Mouse (Mus musculus) liver, postnatal 0 days (tissue): ENCODE measurements at regions not wholly inside any gene's neighbourhood (a gene's known extent, or its start where the extent isn't known, plus 50 kb on each side); places are given as distances from the start of the nearest gene placed in this dataset.

Experiments
- ATAC-seq: fragments of 200-750 bp; cut with Nextera tagmentation; 2 replicates; pipeline ENCODE4 v1.8.0; 2017; ENCODE audit warnings: mild to moderate bottlenecking, moderate library complexity
- DNase-seq: peaks from one replicate; pipeline ENCODE4 v3.0.0-alpha.2; 2016
- H3K27ac ChIP-seq: fragments of 300-500 bp; sonication (generic); 2 replicates; pipeline ENCODE4 v1.5.1; 2014; ENCODE audit warnings: antibody characterized with exemption, moderate library complexity, mild to moderate bottlenecking, low read depth
- H3K27me3 ChIP-seq: fragments of 300-500 bp; sonication (generic); 2 replicates; pipeline ENCODE4 v1.6.1; 2014; ENCODE audit warnings: low read length, control low read depth, mixed read lengths; ENCODE audit not compliant: insufficient read depth
- H3K36me3 ChIP-seq: fragments of 300-500 bp; sonication (generic); replicated peaks from 2 replicates; pipeline ENCODE4 v1.6.1; 2014; ENCODE audit warnings: mild to moderate bottlenecking, control low read depth, low read length, moderate library complexity, mixed read lengths; ENCODE audit not compliant: insufficient read depth
- H3K4me1 ChIP-seq: fragments of 300-500 bp; sonication (generic); 2 replicates; pipeline ENCODE4 v1.6.1; 2014; ENCODE audit warnings: antibody characterized with exemption, mild to moderate bottlenecking, control low read depth; ENCODE audit not compliant: insufficient read depth
- H3K4me2 ChIP-seq: fragments of 300-500 bp; sonication (generic); 2 replicates; pipeline ENCODE4 v1.6.1; 2014; ENCODE audit warnings: low read depth, mild to moderate bottlenecking, low read length, moderate library complexity, mixed read lengths
- H3K4me3 ChIP-seq: fragments of 300-500 bp; sonication (generic); 2 replicates; pipeline ENCODE4 v1.5.1; 2014; ENCODE audit warnings: low read depth, low read length
- H3K9ac ChIP-seq: fragments of 300-500 bp; sonication (generic); replicated peaks from 2 replicates; pipeline ENCODE4 v1.6.1; 2014; ENCODE audit warnings: mild to moderate bottlenecking, moderate library complexity
- H3K9me3 ChIP-seq: fragments of 300-500 bp; sonication (generic); 2 replicates; pipeline ENCODE4 v1.6.1; 2016; ENCODE audit warnings: mild to moderate bottlenecking, control low read depth, low read length, mixed read lengths
- CTCF ChIP-seq: sonication (generic); IDR thresholded peaks from 2 replicates; pipeline ENCODE4 v1.5.1; 2016; ENCODE audit warnings: antibody characterized with exemption, low read depth
- EP300 ChIP-seq: IDR thresholded peaks from 2 replicates; pipeline ENCODE4 v1.6.1; 2016; ENCODE audit warnings: antibody characterized with exemption, low read depth, mild to moderate bottlenecking
- WGBS: fragments of 180-500 bp; shearing (Covaris S2); extraction: QIAGEN DNeasy Blood & Tissue Kit; methylation state at CpG from one replicate; pipeline ENCODE4 v1.1.7; 2014; ENCODE audit not compliant: insufficient replicate concordance; 5-methylcytosine and 5-hydroxymethylcytosine counted together

GRCm38 (mm10) chr3:64898610-64899009, 54.0 kb upstream of the Vmn2r7 start:
- TF ChIP-seq EP300 (no peak), CTCF (no peak)
- Histone ChIP-seq H3K9ac (no peak overlapping the region), H3K27ac (no peak overlapping the region), H3K36me3 (no peaks in the 10 kb centered on the region), H3K9me3 (no peaks in the 10 kb centered on the region), H3K4me3 (no peak overlapping the region), H3K4me2 (no peak overlapping the region), H3K27me3 (no peaks in the 10 kb centered on the region), H3K4me1 (no peaks in the 10 kb centered on the region)
- DNase-seq, result no peak
- ATAC-seq, result no peak
- 45% methylated on average over 2 of the region's 2 CpGs for WGBS

- Histone ChIP-seq H3K4me3 (no peak overlapping the region), H3K27ac (no peak overlapping the region), H3K4me2 (no peak overlapping the region), H3K36me3 (no peaks in the 10 kb centered on the region), H3K4me1 (no peaks in the 10 kb centered on the region), H3K9me3 (no peaks in the 10 kb centered on the region), H3K27me3 (no peaks in the 10 kb centered on the region), H3K9ac (no peak overlapping the region)
- 22% methylated on average over 2 of the region's 2 CpGs for WGBS
- ATAC-seq, result peak; percentile 49; the same call in 1 of the 2 replicates
- TF ChIP-seq EP300 (no peak), CTCF (no peak)
- DNase-seq, result no peak
These were observed 56.8 kb upstream of the Vmn2r7 start for GRCm38 (mm10) chr3:64901317-64901892.

DNA sequence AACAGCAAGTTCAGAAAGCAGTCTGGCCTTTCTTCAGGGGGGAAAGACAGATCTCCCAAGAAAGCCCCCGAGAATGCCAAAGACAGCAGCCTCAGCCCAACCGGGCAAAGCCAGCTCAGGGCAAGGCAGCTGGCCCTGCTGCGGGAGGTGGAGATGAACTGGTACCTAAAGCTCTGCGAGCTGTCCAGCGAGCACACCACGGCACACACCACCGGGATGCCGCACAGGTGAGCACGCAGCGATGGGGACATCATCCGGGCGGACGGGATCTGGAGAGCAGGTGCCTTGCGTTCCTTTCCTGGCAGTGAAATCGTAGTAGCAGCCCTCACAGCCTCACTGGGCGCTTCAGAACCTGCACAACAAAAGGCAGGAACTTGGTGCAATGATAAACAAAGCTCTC, 104.7 kb upstream of the Vmn2r7 start:
- Histone ChIP-seq H3K4me2 (no peak overlapping the region), H3K27ac (no peak overlapping the region), H3K9me3 (no peaks in the 10 kb centered on the region)

DNA sequence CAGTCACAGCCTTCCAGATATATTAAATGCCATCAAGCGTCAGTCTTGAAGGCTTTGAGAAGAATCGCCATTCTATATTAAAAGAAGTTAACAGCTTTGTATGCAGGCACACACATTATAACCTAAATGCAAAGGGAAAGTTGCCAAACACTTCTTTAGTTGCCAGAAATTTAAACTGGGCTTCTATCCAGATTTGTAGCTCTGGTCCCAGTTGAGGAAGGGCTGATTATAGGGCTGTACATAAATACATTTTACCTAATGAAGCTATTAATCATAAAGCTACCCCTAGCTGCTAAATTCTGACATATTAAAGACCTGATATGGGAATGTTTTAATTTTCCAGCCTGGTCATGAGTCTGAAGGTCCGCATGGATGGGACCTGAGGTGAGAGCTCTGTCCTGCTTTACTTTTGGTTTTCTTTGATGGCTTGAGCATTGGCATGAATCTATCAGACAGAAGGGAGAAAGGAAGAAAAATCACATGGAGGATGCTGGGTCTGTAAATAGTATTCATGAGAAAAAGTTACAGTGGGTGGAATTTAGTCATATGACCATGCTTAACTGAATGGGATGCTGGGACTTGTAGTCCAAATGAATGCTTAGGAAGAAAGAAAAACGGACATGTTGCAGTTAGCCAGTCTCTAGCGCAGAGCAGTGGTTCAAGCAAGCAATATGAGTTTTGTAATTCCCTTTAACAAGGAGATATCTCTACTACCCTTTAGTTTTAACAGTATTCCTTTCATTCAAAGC, 120.3 kb upstream of the Vmn2r7 start:
- no peak for DNase-seq
- no peak for TF ChIP-seq EP300
- no peak for TF ChIP-seq CTCF
- no peaks in the 10 kb centered on the region for H3K36me3 ChIP-seq
- no peak overlapping the region for H3K27ac ChIP-seq
- H3K4me3 ChIP-seq, result no peak overlapping the region
- no peak overlapping the region for H3K4me2 ChIP-seq
- H3K4me1 ChIP-seq, result no peaks in the 10 kb centered on the region
- no peaks in the 10 kb centered on the region for H3K9me3 ChIP-seq
- ATAC-seq, result no peak
- WGBS, result 65% methylated on average over 5 of the region's 5 CpGs
- no peak overlapping the region for H3K9ac ChIP-seq
- no peaks in the 10 kb centered on the region for H3K27me3 ChIP-seq

More for the DNA sequence above, 104.7 kb upstream of the Vmn2r7 start:
- WGBS, result 16% methylated on average over 16 of the region's 16 CpGs
- no peak for DNase-seq
- no peaks in the 10 kb centered on the region for H3K36me3 ChIP-seq
- no peak for ATAC-seq
- H3K27me3 ChIP-seq, result peaks cover 3% of the 10 kb centered on the region; the same call in 1 of the 2 replicates
- no peak overlapping the region for H3K9ac ChIP-seq
- TF ChIP-seq EP300, result no peak
- TF ChIP-seq CTCF, result no peak
- no peak overlapping the region for H3K4me3 ChIP-seq
- H3K4me1 ChIP-seq, result no peaks in the 10 kb centered on the region

DNA sequence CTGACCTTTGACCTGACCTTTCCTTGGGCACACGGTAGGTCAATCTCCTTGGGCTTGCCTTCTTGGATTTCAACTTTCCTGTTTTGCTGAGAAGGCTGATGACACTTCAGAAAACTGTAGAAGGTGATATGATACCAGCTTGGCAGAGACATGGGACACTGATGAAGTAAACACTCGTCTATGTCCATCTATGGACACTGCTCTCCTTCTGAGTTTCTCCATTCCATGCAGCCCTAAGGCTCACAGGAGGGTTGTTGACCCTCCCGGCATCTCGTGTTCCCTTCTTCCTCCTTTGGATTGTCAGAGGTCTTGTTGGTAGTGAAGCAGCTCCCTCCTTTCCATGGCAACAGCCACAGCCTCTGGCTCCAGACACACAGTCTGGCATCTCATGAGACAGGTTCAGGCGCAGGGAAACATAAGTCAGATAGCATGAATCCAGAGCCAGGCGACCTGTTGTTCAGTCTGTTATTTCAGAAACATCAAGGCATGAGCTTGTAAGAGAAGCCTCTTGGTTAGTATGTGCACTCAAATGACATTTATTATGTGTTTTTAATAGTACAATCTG, 120.9 kb upstream of the Vmn2r7 start:
- DNase-seq (no peak), ATAC-seq (no peak)
- Histone ChIP-seq H3K36me3 (no peaks in the 10 kb centered on the region), H3K27me3 (no peaks in the 10 kb centered on the region), H3K9me3 (no peaks in the 10 kb centered on the region), H3K4me3 (no peak overlapping the region), H3K27ac (no peak overlapping the region), H3K4me1 (no peaks in the 10 kb centered on the region), H3K9ac (no peak overlapping the region), H3K4me2 (no peak overlapping the region)
- WGBS, result 59% methylated on average over 6 of the region's 6 CpGs
- TF ChIP-seq EP300, result no peak
- TF ChIP-seq CTCF, result no peak

DNA sequence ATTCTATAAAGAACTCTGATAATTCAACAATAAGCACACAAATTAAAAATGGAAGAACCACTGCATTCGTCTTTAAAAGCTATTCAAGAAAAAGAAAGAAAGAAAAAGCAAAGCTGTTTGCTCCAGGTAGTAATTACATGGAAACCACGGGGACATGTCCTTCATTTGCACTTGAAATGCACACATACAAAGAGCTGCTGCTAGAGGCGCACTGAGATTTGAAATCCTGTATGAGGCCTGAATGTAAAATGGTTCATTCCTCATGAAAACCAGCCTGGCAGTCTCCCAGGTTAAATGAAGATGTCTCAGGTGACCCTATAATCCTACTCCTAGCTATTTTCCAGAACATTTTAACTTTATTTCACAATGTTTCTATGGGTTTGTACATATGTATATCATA, 123.7 kb upstream of the Vmn2r7 start:
- TF ChIP-seq CTCF (no peak), EP300 (no peak)
- H3K4me2 ChIP-seq, result no peak overlapping the region
- no peaks in the 10 kb centered on the region for H3K27me3 ChIP-seq
- no peaks in the 10 kb centered on the region for H3K4me1 ChIP-seq
- DNase-seq, result no peak
- no peak for ATAC-seq
- no peak overlapping the region for H3K27ac ChIP-seq
- no peak overlapping the region for H3K9ac ChIP-seq
- H3K4me3 ChIP-seq, result no peak overlapping the region
- 72% methylated on average over 3 of the region's 3 CpGs for WGBS
- 0 out of 2 replicates have a peak, but pooled peaks cover 2% of the 10 kb centered on the region for H3K9me3 ChIP-seq
- H3K36me3 ChIP-seq, result no peaks in the 10 kb centered on the region
